Mouse (Mus musculus): ENCODE data around the gene Prss8.

DNA sequence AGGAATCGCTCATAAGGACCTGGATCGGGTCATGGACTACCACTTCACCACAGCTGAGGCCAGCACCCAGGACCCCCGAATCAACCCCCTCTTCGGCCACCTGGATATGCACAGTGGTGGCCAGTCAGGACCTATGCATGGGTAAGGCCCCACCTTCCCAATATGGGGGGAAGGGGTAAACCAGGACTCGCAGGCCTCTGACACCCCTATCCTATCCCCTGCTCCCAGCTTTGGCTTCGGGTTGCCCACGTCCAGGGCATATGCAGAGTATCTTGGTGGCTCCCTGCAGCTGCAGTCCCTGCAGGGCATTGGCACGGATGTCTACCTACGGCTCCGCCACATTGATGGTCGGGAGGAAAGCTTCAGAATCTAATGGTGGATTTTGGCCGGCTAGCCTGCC, 22.0 kb downstream of the Prss8 start:
- TF ChIP-seq CTCF (IDR thresholded peaks at IDR 0.05; ENCODE audit: insufficient read depth, low read depth, low read length) (no peak), POLR2A (IDR thresholded peaks at IDR 0.05; ENCODE audit: insufficient read depth, low read depth, low read length) (no peak)
